Mouse (Mus musculus): ENCODE measurements around the gene 4930426L09Rik. TPM values are rescaled to one million over a fixed set of nuclear protein-coding genes. Genes with fewer than 3 reads are reported as not detected.

The 4930426L09Rik gene
- polyA plus RNA-seq (2017; shearing (Covaris generic)): under 1 TPM; 0.33 to 0.99 (median 0.41) TPM

GRCm38 (mm10) chr2:18998054-18998478 is at the start of gene 4930426L09Rik, which contains the start of gene Pip4k2a:
4930426L09Rik (plus strand) TSS chr2:18998343.
Pip4k2a (minus strand) TSS chr2:18998126.
- peak; percentile 86 for ATAC-seq

DNA sequence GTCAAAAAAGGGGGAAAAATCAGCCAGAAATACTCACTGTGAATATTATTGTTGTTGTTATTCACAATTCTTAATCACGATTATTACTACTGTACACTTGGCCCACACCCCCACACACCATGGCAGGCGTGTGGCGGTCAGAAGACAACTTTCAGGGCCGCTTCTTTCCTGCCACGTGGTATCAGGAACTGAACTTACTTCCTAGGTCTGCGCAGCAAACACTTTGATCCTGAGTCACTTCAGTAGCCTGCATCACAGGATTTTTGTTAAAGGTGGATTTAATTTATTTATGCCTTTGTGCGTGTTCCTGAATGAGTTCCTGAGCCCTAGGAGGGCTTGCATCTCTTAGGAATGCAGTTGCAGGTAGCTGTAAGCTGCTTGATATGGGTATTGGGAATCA is 49.4 kb upstream of the 4930426L09Rik start:
- ATAC-seq: no peak

DNA sequence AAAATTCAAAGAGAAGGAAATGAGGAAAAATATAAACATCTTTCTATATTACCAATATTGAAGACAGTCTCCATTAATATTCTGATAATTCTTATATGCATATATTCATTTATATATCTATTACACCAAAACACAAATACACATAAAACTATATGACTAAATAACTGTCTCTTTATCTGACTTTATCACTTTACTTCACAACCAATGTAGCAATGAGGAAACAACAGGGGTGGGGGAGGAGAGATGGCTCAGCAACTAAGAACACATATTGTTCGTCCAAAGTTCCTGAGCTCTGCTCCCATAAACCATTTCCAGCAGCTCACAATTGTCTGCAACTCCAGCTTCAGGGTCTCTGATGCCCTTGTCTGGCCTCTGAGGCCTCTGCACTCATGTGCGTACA is 47.4 kb upstream of the 4930426L09Rik start:
- ATAC-seq: no peak

GRCm38 (mm10) chr2:18952102-18952673 is 46.0 kb upstream of the 4930426L09Rik start:
- peak; percentile 89 for ATAC-seq

GRCm38 (mm10) chr2:18954422-18954821 is 43.7 kb upstream of the 4930426L09Rik start:
- ATAC-seq: no peak

DNA sequence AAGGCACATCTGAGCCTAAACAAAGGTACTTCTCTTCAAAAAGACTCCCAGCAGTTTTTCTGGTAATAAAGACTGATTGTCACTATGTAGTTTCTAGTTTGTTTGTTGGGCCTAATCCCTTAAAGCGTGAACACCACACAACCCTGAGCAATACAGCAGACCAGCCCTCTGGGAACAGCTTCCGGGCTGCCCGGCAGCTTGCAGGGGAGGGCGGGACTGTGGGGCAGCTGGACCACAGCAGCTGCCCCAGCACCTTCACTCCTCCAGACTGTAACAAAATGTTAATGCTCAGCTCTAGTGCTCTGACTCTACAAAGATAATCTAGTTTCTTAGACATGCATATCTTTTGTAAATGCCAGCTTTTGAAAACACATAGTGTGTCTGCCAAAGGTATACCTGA is 43.1 kb upstream of the 4930426L09Rik start:
- ATAC-seq: no peak

DNA sequence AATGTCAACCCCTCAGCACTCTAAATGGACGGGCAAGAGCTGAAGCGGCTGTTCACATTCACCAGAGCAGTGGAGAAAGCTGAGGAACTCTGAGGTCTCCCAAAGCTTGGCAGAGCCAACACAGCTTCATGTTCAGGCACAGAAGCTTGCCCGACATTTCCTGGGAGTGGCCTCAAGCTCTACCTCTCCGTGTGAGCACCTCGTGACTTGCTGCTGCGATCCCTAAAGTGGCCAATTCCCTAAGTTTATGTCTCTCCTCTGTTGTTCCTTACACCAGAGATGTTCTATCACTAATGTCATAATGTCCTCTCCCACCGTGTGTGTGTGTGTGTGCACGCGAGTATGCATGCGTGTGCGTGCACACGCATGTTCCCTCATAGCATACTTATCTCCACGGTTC is 42.5 kb upstream of the 4930426L09Rik start:
- no peak for ATAC-seq

DNA sequence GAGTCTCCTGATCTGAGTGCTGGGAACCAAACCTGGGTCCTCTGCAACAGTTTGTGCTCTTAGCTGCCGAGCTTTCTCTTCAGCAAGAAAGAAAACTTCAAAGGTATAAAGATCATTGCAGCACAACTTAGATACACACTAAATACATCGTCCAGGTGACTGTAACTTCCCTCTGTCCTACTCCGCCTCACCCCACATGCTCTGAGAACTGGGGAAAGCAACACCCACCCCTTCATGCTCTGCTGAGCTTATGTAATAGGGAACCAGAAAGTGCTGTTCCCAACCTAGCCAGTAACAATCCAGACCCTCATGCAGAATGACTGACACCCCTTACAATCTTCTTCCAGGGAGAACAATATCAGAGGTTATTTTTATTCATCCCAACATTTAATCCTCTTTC is 41.7 kb upstream of the 4930426L09Rik start:
- no peak for ATAC-seq

- no peak for ATAC-seq
Observed at GRCm38 (mm10) chr2:18956945-18957344, 41.2 kb upstream of the 4930426L09Rik start.

GRCm38 (mm10) chr2:18957459-18957858 is 40.7 kb upstream of the 4930426L09Rik start:
- ATAC-seq: peak; percentile 15

DNA sequence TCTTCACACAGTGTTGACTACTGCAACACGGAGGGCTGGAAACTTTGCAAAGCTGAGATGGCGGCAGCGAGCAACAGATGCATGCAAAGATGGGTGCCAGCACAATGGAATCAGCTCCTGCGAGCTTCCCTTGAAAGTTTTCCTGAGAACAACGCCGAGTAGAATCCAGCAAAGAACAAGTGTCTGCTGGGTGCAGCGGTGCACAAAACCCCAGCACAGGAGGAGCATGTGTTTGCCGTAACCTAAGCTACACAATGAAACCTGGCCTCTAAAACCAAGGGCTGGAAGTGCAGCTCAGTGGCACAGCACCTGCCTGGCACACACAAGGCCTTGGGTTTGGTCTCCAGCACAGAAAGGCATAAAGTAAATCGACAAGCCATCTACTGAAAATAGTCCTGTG is 40.1 kb upstream of the 4930426L09Rik start:
- ATAC-seq: no peak

GRCm38 (mm10) chr2:18958501-18958900 is 39.6 kb upstream of the 4930426L09Rik start:
- ATAC-seq: peak; percentile 67

DNA sequence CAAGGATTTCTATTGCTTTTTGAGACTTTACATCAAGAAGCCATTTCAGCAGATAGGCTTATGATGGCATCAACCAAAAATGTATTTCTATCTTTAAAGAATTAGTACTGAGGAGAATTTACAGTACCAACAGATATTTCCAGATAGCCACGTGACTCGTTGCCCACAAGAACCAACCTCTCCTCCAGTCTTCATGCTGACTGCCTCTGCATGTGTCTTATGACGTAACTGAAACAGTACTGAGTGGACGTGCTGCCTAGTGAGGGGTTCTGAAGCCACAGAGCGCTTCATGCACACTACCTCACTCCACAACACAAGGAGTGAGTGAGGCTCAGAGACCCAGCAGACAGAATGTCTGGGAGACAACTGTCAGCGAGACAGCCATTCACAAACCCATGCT is 39.1 kb upstream of the 4930426L09Rik start:
- ATAC-seq: peak; percentile 75

GRCm38 (mm10) chr2:18959558-18959957 is 38.6 kb upstream of the 4930426L09Rik start:
- ATAC-seq: peak; percentile 24

GRCm38 (mm10) chr2:18960376-18960973 is 37.7 kb upstream of the 4930426L09Rik start:
- ATAC-seq: no peak

GRCm38 (mm10) chr2:18962502-18962901 is 35.6 kb upstream of the 4930426L09Rik start:
- no peak for ATAC-seq

- ATAC-seq: no peak
Observed at GRCm38 (mm10) chr2:18963286-18964040, 34.7 kb upstream of the 4930426L09Rik start.

DNA sequence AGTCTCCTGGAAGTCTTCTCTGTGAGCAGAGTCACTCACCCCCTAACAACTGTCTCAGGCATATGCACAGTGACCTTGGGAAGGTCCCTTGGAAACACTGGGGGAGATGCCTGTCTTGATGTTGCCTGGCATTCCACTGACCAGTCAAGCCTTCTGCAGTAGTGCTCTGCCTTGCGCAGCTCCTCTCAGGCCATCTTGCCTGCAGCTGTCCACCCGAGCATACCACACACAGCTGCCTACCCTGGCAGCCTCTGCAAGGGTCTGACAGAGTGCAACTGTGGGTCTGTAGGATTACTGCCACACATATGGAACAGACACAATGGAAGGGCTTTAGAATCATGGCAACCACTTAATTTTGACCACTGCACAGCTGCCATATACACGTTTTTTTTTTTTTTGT is 33.0 kb upstream of the 4930426L09Rik start:
- no peak for ATAC-seq

- no peak for ATAC-seq
Observed at GRCm38 (mm10) chr2:18965950-18966349, 32.2 kb upstream of the 4930426L09Rik start.

DNA sequence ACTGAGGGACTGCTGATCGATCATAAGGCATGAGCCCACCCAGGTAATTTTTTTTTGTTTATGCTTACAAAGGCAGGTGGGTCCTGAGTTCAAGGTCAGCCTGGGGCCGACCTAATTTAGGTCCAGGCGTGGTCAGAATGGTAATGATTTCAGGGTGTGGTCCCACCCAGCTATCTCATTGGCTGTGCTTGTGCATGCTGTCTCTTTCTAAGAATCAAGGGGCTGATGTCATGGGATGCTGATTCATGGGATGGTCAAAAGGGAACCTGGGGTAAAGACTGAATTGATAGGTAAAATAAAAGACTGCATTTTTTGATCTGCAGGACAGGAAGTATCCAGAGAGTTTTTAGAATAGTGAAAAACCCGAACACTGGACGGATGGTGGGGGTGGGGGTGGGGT is 31.6 kb upstream of the 4930426L09Rik start:
- ATAC-seq: no peak

DNA sequence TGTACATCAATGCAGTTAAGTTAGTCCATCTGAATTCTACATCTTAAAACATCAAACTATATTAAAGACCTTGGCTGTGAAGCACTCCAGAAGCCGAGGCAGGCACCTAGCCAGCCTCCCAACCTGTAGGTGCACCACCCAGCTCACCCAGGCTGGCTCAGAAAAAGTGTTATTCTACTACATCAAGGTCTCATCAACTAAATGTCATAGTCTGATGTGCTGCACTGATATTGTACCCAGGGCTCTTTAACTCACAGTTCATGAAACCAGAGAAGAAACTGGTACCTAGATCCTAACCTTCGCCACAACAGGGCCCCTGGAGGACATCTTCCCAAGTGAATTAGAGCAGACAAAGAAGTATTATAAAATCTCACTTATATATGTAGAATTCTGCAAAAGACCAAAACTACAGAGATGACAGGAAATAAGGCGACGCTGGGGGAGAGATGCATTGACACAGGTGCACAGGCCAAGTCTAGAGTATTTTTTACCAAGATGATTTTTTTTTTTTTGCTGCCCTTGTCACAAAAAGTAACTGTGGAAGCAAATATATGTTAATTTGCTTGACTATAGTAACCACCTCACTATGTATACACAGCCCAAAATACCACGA is 30.6 kb upstream of the 4930426L09Rik start:
- ATAC-seq: peak; percentile 62

- ATAC-seq: no peak
Observed at GRCm38 (mm10) chr2:18969066-18969681, 29.0 kb upstream of the 4930426L09Rik start.

DNA sequence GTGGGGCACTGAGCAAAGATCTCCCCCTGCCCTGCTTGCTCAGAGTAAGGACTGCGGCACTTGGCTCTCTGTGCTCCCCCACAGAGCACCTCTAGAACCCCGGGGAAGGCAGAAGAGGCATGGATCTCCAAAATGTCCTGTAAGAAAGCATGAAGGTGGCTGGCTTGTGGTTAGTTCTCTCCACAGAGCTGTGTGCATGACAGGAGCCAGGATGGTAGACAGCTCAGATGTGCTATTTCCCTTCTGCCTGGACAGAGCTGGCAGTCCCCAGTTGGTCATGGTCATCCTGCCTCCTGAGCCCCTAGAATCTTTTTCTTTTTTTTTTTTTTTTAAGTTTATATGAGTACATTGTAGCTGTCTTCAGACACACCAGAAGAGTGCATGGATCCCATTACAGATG is 27.7 kb upstream of the 4930426L09Rik start:
- no peak for ATAC-seq

Data from inflammation-experienced regulatory T-cells, adult 6 months (primary cell).